Mouse (Mus musculus) kidney, postnatal 0 days (tissue): ENCODE results near the gene Sncg. TPM values are rescaled to one million over a fixed set of nuclear protein-coding genes. Genes with fewer than 3 reads are reported as not detected.
A peak's percentile ranks its signal among the peaks of the same experiment; 100 is the strongest.

Source experiments
- ATAC-seq: fragments of 200-750 bp; cut with Nextera tagmentation; replicated peaks from 2 replicates; pipeline ENCODE4 v1.8.0; 2017; ENCODE audit warnings: low read depth, moderate number of reproducible peaks, moderate TSS enrichment, moderate library complexity; ENCODE audit not compliant: low FRiP score
- DNase-seq: peaks from one replicate; pipeline ENCODE4 v3.0.0-alpha.2; 2016; ENCODE audit warnings: low spot score
- H3K27ac ChIP-seq: fragments of 300-500 bp; sonication (generic); 2 replicates; pipeline ENCODE4 v1.5.1; 2014; ENCODE audit warnings: mild to moderate bottlenecking
- H3K27me3 ChIP-seq: fragments of 300-500 bp; sonication (generic); 2 replicates; pipeline ENCODE4 v1.6.1; 2014; ENCODE audit warnings: low read length, mixed read lengths; ENCODE audit not compliant: insufficient read depth
- H3K36me3 ChIP-seq: fragments of 300-500 bp; sonication (generic); 2 replicates; pipeline ENCODE4 v1.6.1; 2014; ENCODE audit warnings: low read length, mixed read lengths; ENCODE audit not compliant: insufficient read depth
- H3K4me1 ChIP-seq: fragments of 300-500 bp; sonication (generic); replicated peaks from 2 replicates; pipeline ENCODE4 v1.6.1; 2014; ENCODE audit warnings: antibody characterized with exemption, low read length, mixed read lengths; ENCODE audit not compliant: insufficient read depth
- H3K4me2 ChIP-seq: fragments of 300-500 bp; sonication (generic); 2 replicates; pipeline ENCODE4 v1.6.1; 2014; ENCODE audit warnings: mild to moderate bottlenecking, low read length, moderate library complexity, mixed read lengths
- H3K4me3 ChIP-seq: fragments of 300-500 bp; sonication (generic); replicated peaks from 2 replicates; pipeline ENCODE4 v1.5.1; 2014; ENCODE audit warnings: low read depth, low read length
- H3K9ac ChIP-seq: fragments of 300-500 bp; sonication (generic); 2 replicates; pipeline ENCODE4 v1.6.1; 2014; ENCODE audit warnings: low read depth, low read length
- H3K9me3 ChIP-seq: fragments of 300-500 bp; sonication (generic); replicated peaks from 2 replicates; pipeline ENCODE4 v1.6.1; 2016; ENCODE audit warnings: low read length, inconsistent platforms, mixed read lengths
- CTCF ChIP-seq: IDR thresholded peaks from 2 replicates; pipeline ENCODE4 v1.5.1; 2016; ENCODE audit warnings: antibody characterized with exemption, low read depth, mild to moderate bottlenecking, moderate library complexity
- WGBS: fragments of 180-500 bp; shearing (Covaris S2); extraction: QIAGEN DNeasy Blood & Tissue Kit; methylation state at CpG from one replicate; pipeline ENCODE4 v1.1.7; 2014; 5-methylcytosine and 5-hydroxymethylcytosine counted together
- polyA plus RNA-seq: library from polyadenylated mRNA; unstranded; fragments of >200 nt; fragmentation: Nextera tagmentation; extraction: Ambion mirVana; gene quantifications from 2 replicates; pipeline ENCODE4 v1.2.1, GENCODE M21; 2015

The Sncg gene
- polyA plus RNA-seq, 1 experiment from 2014 or later = 5.5 TPM

GRCm38 (mm10) chr14:34355301-34355700, 19.3 kb downstream of the Sncg start, which contains the start of gene Fam25c:
TSS of gene Fam25c (minus strand) at chr14:34355433.
- no peak within 1 kb of the TSS for H3K4me3 ChIP-seq
- WGBS = 83% methylated on average over 6 of the region's 6 CpGs
- no peak for DNase-seq
- TF ChIP-seq CTCF = no peak
- H3K9ac ChIP-seq = 0 out of 2 replicates have a peak within 1 kb of the TSS, but pooled peaks have one; percentile 5
- no peak for ATAC-seq
- H3K4me1 ChIP-seq = no peaks in the 10 kb centered on the region
- H3K27me3 ChIP-seq = no peaks in the 10 kb centered on the region
- H3K9me3 ChIP-seq = no peaks in the 10 kb centered on the region
- H3K27ac ChIP-seq = 0 out of 2 replicates have a peak within 1 kb of the TSS, but pooled peaks have one; percentile 36
- no peak within 1 kb of the TSS for H3K4me2 ChIP-seq
- H3K36me3 ChIP-seq = no peaks in the 10 kb centered on the region

GRCm38 (mm10) chr14:34354456-34354855, 20.1 kb downstream of the Sncg start:
- no peaks in the 10 kb centered on the region for H3K27me3 ChIP-seq
- no peaks in the 10 kb centered on the region for H3K4me1 ChIP-seq
- no peak overlapping the region for H3K27ac ChIP-seq
- no peak for ATAC-seq
- H3K36me3 ChIP-seq = no peaks in the 10 kb centered on the region
- TF ChIP-seq CTCF = no peak
- DNase-seq = no peak
- no peak overlapping the region for H3K9ac ChIP-seq
- no peaks in the 10 kb centered on the region for H3K9me3 ChIP-seq
- H3K4me2 ChIP-seq = no peak overlapping the region
- WGBS = 74% methylated on average over 4 of the region's 4 CpGs
- H3K4me3 ChIP-seq = no peak overlapping the region

- ATAC-seq = no peak
- H3K36me3 ChIP-seq = no peaks in the 10 kb centered on the region
- no peaks in the 10 kb centered on the region for H3K9me3 ChIP-seq
- H3K4me1 ChIP-seq = no peaks in the 10 kb centered on the region
- H3K9ac ChIP-seq = no peak overlapping the region
- no peak overlapping the region for H3K4me3 ChIP-seq
- no peak overlapping the region for H3K27ac ChIP-seq
- no peak overlapping the region for H3K4me2 ChIP-seq
- WGBS = 90% methylated on average over 3 of the region's 3 CpGs
- no peak for DNase-seq
- TF ChIP-seq CTCF = no peak
- H3K27me3 ChIP-seq = no peaks in the 10 kb centered on the region
These were observed 21.3 kb downstream of the Sncg start for GRCm38 (mm10) chr14:34353326-34353725.

- no peak for ATAC-seq
- DNase-seq = no peak
These were observed 22.1 kb downstream of the Sncg start for GRCm38 (mm10) chr14:34352523-34352922.

GRCm38 (mm10) chr14:34351660-34352059, 22.9 kb downstream of the Sncg start:
- H3K27me3 ChIP-seq = no peaks in the 10 kb centered on the region
- no peaks in the 10 kb centered on the region for H3K36me3 ChIP-seq
- H3K9me3 ChIP-seq = no peaks in the 10 kb centered on the region
- no peak overlapping the region for H3K27ac ChIP-seq
- no peaks in the 10 kb centered on the region for H3K4me1 ChIP-seq
- DNase-seq = no peak
- H3K4me2 ChIP-seq = no peak overlapping the region
- WGBS = 61% methylated on average over 3 of the region's 3 CpGs
- no peak overlapping the region for H3K9ac ChIP-seq
- H3K4me3 ChIP-seq = no peak overlapping the region
- ATAC-seq = no peak
- TF ChIP-seq CTCF = no peak

More at GRCm38 (mm10) chr14:34352523-34352922, 22.1 kb downstream of the Sncg start:
- Histone ChIP-seq H3K27ac (no peak overlapping the region), H3K9me3 (no peaks in the 10 kb centered on the region), H3K36me3 (no peaks in the 10 kb centered on the region), H3K27me3 (no peaks in the 10 kb centered on the region), H3K4me3 (no peak overlapping the region), H3K4me2 (no peak overlapping the region), H3K9ac (no peak overlapping the region), H3K4me1 (no peaks in the 10 kb centered on the region)
- no peak for TF ChIP-seq CTCF
- WGBS = 64% methylated on average over 6 of the region's 6 CpGs

GRCm38 (mm10) chr14:34349007-34349406, 25.6 kb downstream of the Sncg start:
- H3K36me3 ChIP-seq = peaks cover 5% of the 10 kb centered on the region; the same call in 1 of the 2 replicates
- WGBS = 85% methylated on average over 8 of the region's 8 CpGs
- H3K9ac ChIP-seq = no peak overlapping the region
- TF ChIP-seq CTCF = no peak
- ATAC-seq = no peak
- H3K4me1 ChIP-seq = no peaks in the 10 kb centered on the region
- no peaks in the 10 kb centered on the region for H3K27me3 ChIP-seq
- no peak overlapping the region for H3K27ac ChIP-seq
- DNase-seq = no peak
- no peak overlapping the region for H3K4me3 ChIP-seq
- no peak overlapping the region for H3K4me2 ChIP-seq
- H3K9me3 ChIP-seq = no peaks in the 10 kb centered on the region

GRCm38 (mm10) chr14:34348301-34348700, 26.3 kb downstream of the Sncg start:
- DNase-seq (no peak), ATAC-seq (no peak)

More at GRCm38 (mm10) chr14:34348301-34348700, 26.3 kb downstream of the Sncg start:
- H3K4me1 ChIP-seq = no peaks in the 10 kb centered on the region
- H3K27ac ChIP-seq = no peak overlapping the region
- H3K4me2 ChIP-seq = no peak overlapping the region
- no peak overlapping the region for H3K9ac ChIP-seq
- H3K36me3 ChIP-seq = peaks cover 8% of the 10 kb centered on the region; the same call in 1 of the 2 replicates
- WGBS = 70% methylated on average over 7 of the region's 7 CpGs
- no peak overlapping the region for H3K4me3 ChIP-seq
- no peaks in the 10 kb centered on the region for H3K9me3 ChIP-seq
- TF ChIP-seq CTCF = no peak
- no peaks in the 10 kb centered on the region for H3K27me3 ChIP-seq
